Mouse (Mus musculus) limb, embryonic 13.5 days (tissue): ENCODE measurements around the gene Slc6a21. TPM values are rescaled to one million over a fixed set of nuclear protein-coding genes. Genes with fewer than 3 reads are reported as not detected.

Experiments
- ATAC-seq: fragments of 200-750 bp; cut with Nextera tagmentation; 2 replicates; pipeline ENCODE4 v1.8.0; 2017; ENCODE audit warnings: low read depth, moderate number of reproducible peaks, moderate TSS enrichment; ENCODE audit not compliant: low FRiP score
- H3K27ac ChIP-seq: fragments of 300-500 bp; sonication (generic); 2 replicates; pipeline ENCODE4 v1.5.1; 2015; ENCODE audit warnings: inconsistent platforms, mild to moderate bottlenecking, moderate library complexity
- H3K27me3 ChIP-seq: fragments of 300-500 bp; sonication (generic); 2 replicates; pipeline ENCODE4 v1.6.1; 2015; ENCODE audit warnings: mild to moderate bottlenecking, inconsistent platforms
- H3K36me3 ChIP-seq: fragments of 300-500 bp; sonication (generic); 2 replicates; pipeline ENCODE4 v1.6.1; 2015; ENCODE audit warnings: inconsistent platforms, mild to moderate bottlenecking, moderate library complexity
- H3K4me1 ChIP-seq: fragments of 300-500 bp; sonication (generic); 2 replicates; pipeline ENCODE4 v1.6.1; 2015; ENCODE audit warnings: inconsistent platforms
- H3K4me2 ChIP-seq: fragments of 300-500 bp; sonication (generic); replicated peaks from 2 replicates; pipeline ENCODE4 v1.6.1; 2015; ENCODE audit warnings: inconsistent platforms, mild to moderate bottlenecking, moderate library complexity
- H3K4me3 ChIP-seq: fragments of 300-500 bp; sonication (generic); 2 replicates; pipeline ENCODE4 v1.5.1; 2015; ENCODE audit warnings: moderate library complexity, mild to moderate bottlenecking, inconsistent platforms
- H3K9ac ChIP-seq: fragments of 300-500 bp; sonication (generic); 2 replicates; pipeline ENCODE4 v1.6.1; 2015; ENCODE audit warnings: mild to moderate bottlenecking, inconsistent platforms
- H3K9me3 ChIP-seq: fragments of 300-500 bp; sonication (generic); 2 replicates; pipeline ENCODE4 v1.6.1; 2016; ENCODE audit warnings: inconsistent platforms
- WGBS: fragments of 180-500 bp; shearing (Covaris S2); methylation state at CpG from one replicate; pipeline ENCODE4 v1.1.7; 2015; 5-methylcytosine and 5-hydroxymethylcytosine counted together
- polyA plus RNA-seq: library from polyadenylated mRNA; unstranded; fragments of >200 nt; fragmentation: Nextera tagmentation; extraction: Ambion mirVana; gene quantifications from 2 replicates; pipeline ENCODE4 v1.2.1, GENCODE M21; 2015

Slc6a21 gene
- polyA plus RNA-seq, 1 experiment from 2014 or later, result not detected

DNA sequence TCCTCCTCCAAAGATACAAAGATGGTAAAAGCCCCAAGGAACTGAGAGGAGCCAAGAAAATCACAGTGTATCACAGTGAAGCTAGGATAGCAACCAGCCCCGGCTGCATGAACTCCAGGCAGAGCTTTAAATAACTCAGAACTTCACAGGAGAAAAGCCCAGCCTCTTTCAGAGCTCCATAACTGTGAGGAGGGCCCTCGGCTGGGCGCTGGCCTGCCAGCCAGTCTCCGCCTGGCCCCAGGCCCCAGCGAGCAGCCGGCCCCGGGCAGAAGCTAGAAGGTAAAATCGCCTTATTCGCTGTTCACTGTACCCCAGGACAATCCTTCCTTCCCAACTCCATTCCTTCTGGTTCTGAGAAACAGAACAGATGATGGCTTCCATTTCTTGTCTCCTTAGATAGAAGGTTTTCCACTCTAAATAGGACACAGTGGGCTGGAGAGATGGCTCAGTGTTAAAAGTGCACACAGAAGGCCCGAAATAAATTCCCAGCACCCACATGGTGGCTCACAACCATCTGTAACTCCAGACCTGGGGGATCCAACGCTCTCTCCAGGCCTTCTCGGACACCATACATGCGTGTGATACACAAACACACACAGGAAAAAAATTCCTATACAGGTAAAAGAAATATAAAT is 51.6 kb downstream of the Slc6a21 start:
- no peak for ATAC-seq
- Histone ChIP-seq H3K9ac (no peak overlapping the region), H3K4me1 (peaks cover 17% of the 10 kb centered on the region), H3K9me3 (no peaks in the 10 kb centered on the region), H3K36me3 (peaks cover 34% of the 10 kb centered on the region), H3K27ac (peak overlapping the region; percentile 10; the same call in 1 of the 2 replicates), H3K27me3 (no peaks in the 10 kb centered on the region), H3K4me2 (no peak overlapping the region), H3K4me3 (no peak overlapping the region)
- WGBS, result 75% methylated on average over 13 of the region's 13 CpGs

DNA sequence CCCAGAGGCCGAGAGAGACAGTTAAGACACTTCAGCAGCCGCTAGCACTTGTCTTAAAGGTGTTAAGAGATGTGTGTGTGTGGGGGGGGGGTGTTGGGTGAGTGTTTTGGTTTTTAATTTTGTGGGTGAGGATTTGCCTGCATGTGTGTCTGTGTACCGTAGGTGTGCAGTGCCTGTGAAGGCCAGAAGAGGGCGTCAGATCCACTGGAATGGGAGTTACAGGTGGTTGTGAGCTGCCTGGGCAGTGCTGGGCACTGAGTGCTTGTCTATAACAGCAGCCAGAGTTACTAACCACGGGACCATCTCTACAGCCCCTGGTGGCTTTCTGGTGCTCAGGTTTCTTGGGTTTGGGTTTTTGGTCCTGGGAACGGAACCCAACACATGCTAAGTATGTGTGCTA is 54.2 kb downstream of the Slc6a21 start:
- peaks cover 12% of the 10 kb centered on the region for H3K36me3 ChIP-seq
- no peak overlapping the region for H3K4me2 ChIP-seq
- H3K4me1 ChIP-seq, result peaks cover 32% of the 10 kb centered on the region
- WGBS, result 74% methylated on average over 6 of the region's 6 CpGs
- H3K27me3 ChIP-seq, result no peaks in the 10 kb centered on the region
- no peaks in the 10 kb centered on the region for H3K9me3 ChIP-seq
- H3K9ac ChIP-seq, result no peak overlapping the region
- no peak overlapping the region for H3K4me3 ChIP-seq
- no peak overlapping the region for H3K27ac ChIP-seq
- ATAC-seq, result no peak

DNA sequence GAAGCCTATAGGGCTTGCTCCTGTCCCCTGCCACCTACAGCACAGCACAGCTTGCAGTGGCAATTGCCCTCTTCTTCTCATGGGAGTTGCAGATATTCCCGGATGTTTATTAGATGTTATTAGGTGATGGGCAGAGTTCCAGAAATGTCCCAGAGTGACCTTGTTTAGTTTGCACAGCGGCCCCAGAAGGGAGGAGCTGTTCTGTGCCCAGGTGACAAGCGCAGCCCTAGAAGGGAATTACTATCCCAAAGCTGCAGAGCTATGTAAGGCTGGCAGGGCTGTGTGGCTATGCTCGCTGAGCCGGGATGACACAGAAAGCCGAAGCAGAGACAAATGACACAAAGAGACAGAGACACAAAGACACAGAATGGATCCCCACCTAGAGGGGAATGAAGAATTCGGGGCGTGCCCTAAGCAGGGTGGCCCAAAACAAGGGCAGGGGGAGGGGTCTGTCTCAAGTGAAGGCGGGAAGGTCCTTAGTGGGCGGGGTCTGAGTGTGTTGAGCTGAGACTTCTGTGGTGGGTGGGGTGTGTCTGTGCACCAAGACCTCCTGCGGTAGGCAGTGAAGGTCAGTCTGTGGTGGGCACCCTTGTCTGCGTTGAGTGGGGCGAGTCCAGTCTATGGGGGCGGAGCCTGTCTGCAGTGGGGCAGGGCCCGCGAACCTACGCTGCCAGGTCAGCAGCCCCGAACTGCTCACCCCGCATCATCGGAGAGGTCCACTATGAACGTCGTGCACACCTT is 55.5 kb downstream of the Slc6a21 start:
- H3K4me1 ChIP-seq, result peaks cover 35% of the 10 kb centered on the region
- no peaks in the 10 kb centered on the region for H3K36me3 ChIP-seq
- peak; percentile 71 for ATAC-seq
- no peaks in the 10 kb centered on the region for H3K27me3 ChIP-seq
- peak overlapping the region; percentile 82 for H3K9ac ChIP-seq
- peak overlapping the region; percentile 85 for H3K27ac ChIP-seq
- H3K4me2 ChIP-seq, result peak overlapping the region; percentile 89
- WGBS, result 4% methylated on average over 22 of the region's 22 CpGs
- no peaks in the 10 kb centered on the region for H3K9me3 ChIP-seq
- H3K4me3 ChIP-seq, result peak overlapping the region; percentile 71

DNA sequence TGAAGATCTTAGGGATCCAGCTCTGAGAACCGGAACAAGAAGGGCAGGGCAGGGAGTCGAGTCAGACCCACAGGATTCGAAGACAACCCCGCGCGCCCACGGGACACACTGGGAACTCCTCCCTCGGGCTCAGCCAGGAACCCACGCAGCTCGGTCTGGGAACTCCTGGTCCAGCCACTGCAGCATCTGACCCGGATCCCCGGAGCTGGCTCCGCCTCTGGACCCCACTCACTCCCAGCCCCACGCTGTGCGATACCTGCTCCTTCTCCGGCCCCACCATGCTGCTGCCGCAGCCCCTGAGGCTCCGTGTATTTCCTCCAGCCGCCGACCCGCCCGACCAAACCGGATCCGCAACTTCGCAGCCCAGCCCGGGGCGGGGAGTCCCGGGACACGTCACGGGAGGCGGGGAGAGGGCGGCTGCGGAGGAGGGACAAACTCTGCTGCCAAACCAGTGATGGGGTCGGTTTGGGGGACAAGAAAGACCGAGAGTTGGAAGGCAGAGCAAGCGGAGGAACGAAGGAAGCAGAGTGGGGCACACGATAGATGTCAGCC is 56.2 kb downstream of the Slc6a21 start, which contains the start of gene Trpm4:
Gene Trpm4 (minus strand): TSS at position 350 of the 552 bp plus-strand sequence.
- H3K4me3 ChIP-seq, result peak within 1 kb of the TSS; percentile 71
- peak within 1 kb of the TSS; percentile 82 for H3K9ac ChIP-seq
- ATAC-seq, result peak; percentile 81
- H3K27ac ChIP-seq, result peak within 1 kb of the TSS; percentile 85
- H3K36me3 ChIP-seq, result no peaks in the 10 kb centered on the region
- H3K9me3 ChIP-seq, result no peaks in the 10 kb centered on the region
- WGBS, result 0% methylated on average over 38 of the region's 38 CpGs
- H3K27me3 ChIP-seq, result peaks cover 4% of the 10 kb centered on the region; the same call in 1 of the 2 replicates
- H3K4me2 ChIP-seq, result peak within 1 kb of the TSS; percentile 89
- H3K4me1 ChIP-seq, result peaks cover 41% of the 10 kb centered on the region

DNA sequence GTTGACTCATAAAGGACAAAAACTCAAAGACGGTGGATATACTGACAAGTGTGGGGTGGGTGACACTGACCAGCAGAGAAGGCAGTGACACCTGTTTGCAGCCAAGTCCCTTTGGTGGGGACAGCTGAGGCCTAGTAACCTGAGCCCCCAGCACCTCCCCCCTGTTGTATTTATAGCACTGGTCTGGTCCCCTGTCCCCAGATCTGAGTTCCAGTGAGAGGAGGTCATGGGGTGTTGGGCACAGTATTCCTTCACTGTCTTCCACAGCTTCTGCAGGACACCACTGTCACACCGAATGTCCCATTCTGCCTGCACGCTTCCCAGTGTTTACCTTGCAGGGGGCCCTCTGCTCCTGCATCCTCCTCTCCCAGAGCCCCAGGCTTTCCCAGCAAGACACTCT is 57.3 kb downstream of the Slc6a21 start:
- Histone ChIP-seq H3K4me1 (peaks cover 50% of the 10 kb centered on the region), H3K9me3 (no peaks in the 10 kb centered on the region), H3K27me3 (peaks cover 4% of the 10 kb centered on the region; the same call in 1 of the 2 replicates), H3K9ac (no peak overlapping the region), H3K27ac (no peak overlapping the region), H3K36me3 (no peaks in the 10 kb centered on the region), H3K4me3 (no peak overlapping the region; the same call in 1 of the 2 replicates), H3K4me2 (peak overlapping the region; percentile 89; the same call in 1 of the 2 replicates)
- ATAC-seq, result 0 out of 2 replicates have a peak, but pooled peaks have one; percentile 12
- WGBS, result 7% methylated on average over 3 of the region's 3 CpGs

DNA sequence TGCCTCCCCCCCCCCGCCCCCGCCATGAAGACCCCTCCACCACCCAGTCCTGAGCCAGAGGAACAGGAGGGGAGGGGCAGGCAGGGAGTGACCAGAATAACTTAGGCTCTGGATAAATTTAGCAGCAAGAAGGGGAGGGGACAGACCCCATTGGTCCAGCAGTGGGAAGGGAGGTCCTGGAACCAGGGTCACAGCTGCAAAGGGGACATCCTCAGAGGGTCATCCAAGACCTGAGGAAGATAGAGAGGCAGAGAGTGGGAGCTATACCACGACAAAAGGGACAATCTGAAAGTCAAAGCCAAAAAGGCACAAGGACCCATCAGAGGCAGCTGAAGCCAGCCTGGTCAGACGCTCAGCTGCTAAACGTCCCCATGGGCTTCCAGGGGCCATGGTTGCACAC is 57.7 kb downstream of the Slc6a21 start, which contains the start of gene Hrc:
Gene Hrc (plus strand): TSS at position 235 of the 400 bp plus-strand sequence.
- H3K4me1 ChIP-seq, result peaks cover 53% of the 10 kb centered on the region
- WGBS, result 23% methylated on average over 5 of the region's 5 CpGs
- H3K4me3 ChIP-seq, result peak within 1 kb of the TSS; percentile 71

DNA sequence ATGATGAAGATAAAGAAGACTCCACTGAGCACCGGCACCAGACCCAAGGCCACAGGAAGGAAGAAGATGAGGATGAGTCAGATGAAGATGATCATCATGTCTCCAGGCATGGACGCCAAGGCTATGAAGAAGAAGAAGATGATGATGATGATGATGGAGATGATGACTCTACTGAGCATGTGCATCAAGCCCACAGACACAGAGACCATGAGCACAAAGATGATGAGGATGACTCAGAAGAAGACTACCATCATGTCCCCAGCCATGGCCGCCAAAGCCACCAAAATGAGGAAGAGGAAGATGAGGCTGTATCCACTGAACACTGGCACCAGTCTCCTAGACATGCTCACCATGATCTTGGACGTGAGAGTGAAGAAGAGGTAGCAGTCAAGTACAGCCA is 59.0 kb downstream of the Slc6a21 start:
- 89% methylated on average over 4 of the region's 4 CpGs for WGBS
- Histone ChIP-seq H3K4me1 (peaks cover 64% of the 10 kb centered on the region), H3K27ac (no peak overlapping the region), H3K9me3 (no peaks in the 10 kb centered on the region), H3K36me3 (no peaks in the 10 kb centered on the region), H3K4me2 (no peak overlapping the region), H3K4me3 (no peak overlapping the region), H3K9ac (no peak overlapping the region), H3K27me3 (peaks cover 4% of the 10 kb centered on the region; the same call in 1 of the 2 replicates)
- ATAC-seq, result no peak

More for the DNA sequence above, 57.7 kb downstream of the Slc6a21 start, which contains the start of gene Hrc:
- H3K4me2 ChIP-seq, result peak within 1 kb of the TSS; percentile 89
- no peaks in the 10 kb centered on the region for H3K9me3 ChIP-seq
- no peaks in the 10 kb centered on the region for H3K36me3 ChIP-seq
- peaks cover 4% of the 10 kb centered on the region; the same call in 1 of the 2 replicates for H3K27me3 ChIP-seq
- H3K27ac ChIP-seq, result peak within 1 kb of the TSS; percentile 85
- H3K9ac ChIP-seq, result peak within 1 kb of the TSS; percentile 82; the same call in 1 of the 2 replicates
- no peak for ATAC-seq

DNA sequence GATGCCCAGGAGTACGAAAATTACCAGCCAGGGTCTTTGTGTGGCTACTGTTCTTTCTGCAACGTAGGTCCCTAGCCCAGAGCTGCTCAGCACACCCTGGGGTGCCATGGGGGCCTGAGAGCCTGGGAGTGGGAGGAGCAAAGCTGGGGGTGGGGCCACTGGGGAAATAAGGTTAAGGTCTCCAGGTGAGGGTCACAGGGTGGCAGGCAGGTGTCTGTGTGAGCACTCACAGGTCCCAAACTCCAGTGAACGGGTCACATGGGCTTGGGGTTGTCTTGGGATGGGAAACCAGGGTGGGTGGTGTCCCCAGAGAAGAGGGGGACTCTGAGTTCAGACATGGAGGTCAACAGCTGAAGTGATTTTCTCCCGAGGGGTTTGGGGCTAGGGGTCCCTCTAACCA is 60.2 kb downstream of the Slc6a21 start:
- WGBS, result 17% methylated on average over 4 of the region's 4 CpGs
- Histone ChIP-seq H3K4me3 (peak overlapping the region; percentile 62; the same call in 1 of the 2 replicates), H3K4me1 (peaks cover 61% of the 10 kb centered on the region), H3K36me3 (no peaks in the 10 kb centered on the region), H3K4me2 (peak overlapping the region; percentile 96), H3K27ac (no peak overlapping the region), H3K9ac (no peak overlapping the region), H3K27me3 (peaks cover 4% of the 10 kb centered on the region; the same call in 1 of the 2 replicates), H3K9me3 (no peaks in the 10 kb centered on the region)
- no peak for ATAC-seq

DNA sequence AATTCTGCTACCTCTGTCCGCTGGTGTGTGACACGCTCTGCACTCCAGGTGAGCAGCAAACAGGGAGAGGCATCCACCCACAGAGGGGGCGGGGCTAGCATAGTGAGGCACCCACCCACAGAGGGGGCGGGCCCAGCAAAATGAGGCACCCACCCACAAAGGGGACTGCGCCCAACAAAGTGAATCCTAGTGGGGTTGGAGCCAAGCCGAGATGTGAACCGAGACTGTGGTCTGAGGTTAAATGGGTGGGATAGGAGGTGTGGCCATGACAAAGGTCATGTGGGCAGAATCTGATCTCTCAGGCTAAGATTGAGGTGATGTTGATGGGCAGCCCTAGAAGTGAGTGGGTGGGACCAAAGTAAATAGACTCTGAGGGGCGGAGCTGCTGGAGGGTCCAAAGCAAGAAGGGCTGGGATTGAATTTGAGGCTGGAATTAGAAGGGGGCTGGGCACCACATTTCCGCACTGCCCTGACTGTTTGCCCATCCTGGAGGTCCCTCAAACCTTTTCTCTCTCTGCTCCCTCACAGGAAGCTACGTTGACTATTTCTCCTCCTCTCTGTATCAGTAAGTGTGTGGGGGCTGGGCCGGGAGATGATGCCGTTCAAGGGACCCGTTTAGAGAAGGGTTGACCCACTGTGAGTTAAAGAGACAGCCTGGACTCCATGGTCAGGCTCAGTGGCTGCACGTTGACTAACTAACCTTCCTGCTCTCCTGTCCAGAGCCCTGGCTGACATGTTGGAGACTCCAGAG is 61.0 kb downstream of the Slc6a21 start:
- no peak for ATAC-seq
- Histone ChIP-seq H3K27ac (no peak overlapping the region), H3K9ac (peak overlapping the region; percentile 75)

More for the DNA sequence above, 61.0 kb downstream of the Slc6a21 start:
- H3K4me3 ChIP-seq, result peak overlapping the region; percentile 62
- no peaks in the 10 kb centered on the region for H3K9me3 ChIP-seq
- WGBS, result 2% methylated on average over 14 of the region's 14 CpGs
- H3K36me3 ChIP-seq, result no peaks in the 10 kb centered on the region
- peak overlapping the region; percentile 96 for H3K4me2 ChIP-seq
- peaks cover 54% of the 10 kb centered on the region for H3K4me1 ChIP-seq
- H3K27me3 ChIP-seq, result peaks cover 4% of the 10 kb centered on the region; the same call in 1 of the 2 replicates
